Mouse (Mus musculus): ENCODE data around the gene Rassf5. TPM values are rescaled to one million over a fixed set of nuclear protein-coding genes. Genes with fewer than 3 reads are reported as not detected.

Gene Rassf5
- polyA plus RNA-seq, 1 experiment from 2014 or later, result 1.7 TPM

DNA sequence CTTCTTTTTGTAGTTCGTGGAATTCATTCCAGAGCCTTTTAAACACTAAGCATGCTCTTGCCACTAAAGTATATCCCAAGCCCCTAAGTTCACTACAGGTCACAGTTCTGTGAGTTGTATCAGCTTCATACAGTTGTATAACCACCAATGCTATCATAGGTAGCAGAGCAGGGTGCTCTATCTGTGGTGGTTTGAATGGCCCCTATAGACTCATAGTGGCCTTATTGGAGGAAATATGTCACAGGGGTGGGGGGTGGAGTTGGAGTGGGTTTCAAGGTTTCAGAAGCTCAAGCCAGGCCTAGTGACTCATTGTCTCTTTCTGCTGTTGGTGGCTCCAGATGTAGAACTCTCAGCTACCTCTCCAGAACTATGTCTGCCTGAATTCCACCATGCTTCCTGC is 102.6 kb downstream of the Rassf5 start:
- Histone ChIP-seq H3K9ac (no peak overlapping the region), H3K4me2 (no peak overlapping the region), H3K36me3 (no peaks in the 10 kb centered on the region), H3K9me3 (no peaks in the 10 kb centered on the region), H3K27me3 (no peaks in the 10 kb centered on the region), H3K4me3 (no peak overlapping the region), H3K4me1 (peaks cover 8% of the 10 kb centered on the region; the same call in 1 of the 2 replicates), H3K27ac (no peak overlapping the region)
- WGBS, result 70% methylated on average over 1 of the region's 1 CpGs
- no peak for ATAC-seq (ENCODE audit: insufficient number of reproducible peaks, insufficient read depth, low FRiP score, low TSS enrichment, low read depth)

DNA sequence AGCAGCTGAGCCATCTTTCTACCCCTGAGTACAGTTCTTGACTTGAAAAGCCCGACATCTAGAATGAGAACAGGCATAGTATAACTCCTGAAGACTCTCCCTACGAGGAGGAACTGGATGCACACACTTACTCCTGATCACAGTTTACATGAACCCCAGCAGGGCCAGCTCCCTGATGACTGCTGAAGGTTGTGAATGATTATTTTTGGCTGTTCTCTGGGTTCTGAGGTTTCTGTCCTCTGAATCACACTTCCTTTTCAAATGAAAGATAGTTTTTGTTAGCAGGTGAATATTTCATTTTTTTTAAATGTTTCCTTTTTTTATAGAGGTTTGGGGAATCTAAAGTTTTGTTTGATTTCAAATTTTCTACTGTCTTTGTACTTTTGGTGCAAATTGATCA is 103.6 kb downstream of the Rassf5 start:
- H3K4me2 ChIP-seq, result no peak overlapping the region
- H3K27ac ChIP-seq, result no peak overlapping the region
- no peak for ATAC-seq (ENCODE audit: insufficient number of reproducible peaks, insufficient read depth, low FRiP score, low TSS enrichment, low read depth)
- 60% methylated on average over 2 of the region's 2 CpGs for WGBS
- peaks cover 8% of the 10 kb centered on the region; the same call in 1 of the 2 replicates for H3K4me1 ChIP-seq
- H3K36me3 ChIP-seq, result no peaks in the 10 kb centered on the region
- H3K9ac ChIP-seq, result no peak overlapping the region
- H3K4me3 ChIP-seq, result no peak overlapping the region
- H3K27me3 ChIP-seq, result 0 out of 2 replicates have a peak, but pooled peaks cover 3% of the 10 kb centered on the region
- H3K9me3 ChIP-seq, result no peaks in the 10 kb centered on the region

DNA sequence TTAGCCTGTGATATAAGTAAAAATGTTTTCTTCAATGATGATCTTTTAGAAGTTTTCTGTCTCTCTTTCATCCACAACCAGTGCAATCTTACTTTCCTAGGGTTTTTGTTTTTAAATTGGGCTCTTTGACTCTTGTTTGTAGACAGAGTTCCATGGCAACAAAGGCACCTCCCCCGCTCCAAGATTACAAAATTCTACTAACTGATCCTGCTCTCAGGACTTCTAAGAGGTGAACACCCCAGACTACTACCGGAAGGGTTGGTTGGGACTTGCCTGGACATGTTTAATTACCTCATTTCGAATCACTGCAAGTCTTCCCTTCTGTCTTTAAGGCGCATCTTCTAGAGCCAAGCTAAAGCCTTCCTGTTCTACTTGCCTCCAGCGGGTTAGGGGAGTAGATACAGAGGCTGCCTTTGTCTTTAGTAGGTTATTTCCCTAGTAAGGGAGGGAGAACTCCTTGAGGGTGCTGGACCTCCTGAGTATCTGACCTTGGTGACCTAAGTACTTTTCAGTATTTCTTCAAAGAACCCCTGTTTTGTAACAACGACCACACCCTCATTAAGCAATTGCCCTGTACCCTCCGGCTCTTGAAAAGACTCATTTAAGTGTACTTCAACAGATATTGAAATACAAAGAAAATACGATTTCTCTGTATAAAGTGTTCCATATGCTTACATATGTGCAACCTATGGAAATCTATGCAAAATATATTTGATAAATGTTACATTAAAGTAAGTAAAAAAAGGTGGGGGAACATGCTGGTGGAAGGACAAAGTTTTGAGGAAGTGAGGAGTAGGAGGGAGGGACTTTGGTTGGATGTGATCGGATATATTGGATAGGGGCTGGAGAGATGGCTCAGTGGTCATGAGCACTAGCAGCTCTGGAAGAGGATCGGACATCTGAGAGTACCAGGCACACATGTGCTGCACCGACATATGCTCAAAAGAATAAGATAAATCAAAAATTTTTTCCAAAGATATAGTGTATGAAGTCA is 105.7 kb downstream of the Rassf5 start:
- Histone ChIP-seq H3K4me1 (peaks cover 8% of the 10 kb centered on the region), H3K27ac (peak overlapping the region; percentile 93; the same call in 1 of the 2 replicates), H3K4me3 (peak overlapping the region; percentile 85), H3K27me3 (0 out of 2 replicates have a peak, but pooled peaks cover 3% of the 10 kb centered on the region), H3K9me3 (no peaks in the 10 kb centered on the region), H3K4me2 (peak overlapping the region; percentile 88), H3K36me3 (no peaks in the 10 kb centered on the region), H3K9ac (no peak overlapping the region)
- ATAC-seq (ENCODE audit: insufficient number of reproducible peaks, insufficient read depth, low FRiP score, low TSS enrichment, low read depth), result no peak
- WGBS, result 42% methylated on average over 11 of the region's 11 CpGs

GRCm38 (mm10) chr1:131138191-131139016 is 106.7 kb downstream of the Rassf5 start, which contains the start of gene Dyrk3:
Gene Dyrk3, minus strand, starts transcription at chr1:131138340.
- Histone ChIP-seq H3K4me3 (peak within 1 kb of the TSS; percentile 85), H3K4me1 (peaks cover 8% of the 10 kb centered on the region), H3K9me3 (no peaks in the 10 kb centered on the region), H3K9ac (peak within 1 kb of the TSS; percentile 74), H3K27ac (peak within 1 kb of the TSS; percentile 93), H3K36me3 (no peaks in the 10 kb centered on the region), H3K27me3 (0 out of 2 replicates have a peak, but pooled peaks cover 3% of the 10 kb centered on the region), H3K4me2 (peak within 1 kb of the TSS; percentile 88)
- peak; percentile 92 for ATAC-seq (ENCODE audit: insufficient number of reproducible peaks, insufficient read depth, low FRiP score, low TSS enrichment, low read depth)
- 4% methylated on average over 49 of the region's 49 CpGs for WGBS

- Histone ChIP-seq H3K27me3 (0 out of 2 replicates have a peak, but pooled peaks cover 3% of the 10 kb centered on the region), H3K9ac (peak overlapping the region; percentile 74), H3K36me3 (no peaks in the 10 kb centered on the region), H3K9me3 (no peaks in the 10 kb centered on the region), H3K4me3 (peak overlapping the region; percentile 85), H3K4me1 (peaks cover 8% of the 10 kb centered on the region), H3K4me2 (peak overlapping the region; percentile 88), H3K27ac (peak overlapping the region; percentile 93; the same call in 1 of the 2 replicates)
- under 1% methylated on average over 36 of the region's 36 CpGs for WGBS
- ATAC-seq (ENCODE audit: insufficient number of reproducible peaks, insufficient read depth, low FRiP score, low TSS enrichment, low read depth), result peak; percentile 66; the same call in 1 of the 2 replicates
Observed at GRCm38 (mm10) chr1:131137717-131138118, 107.3 kb downstream of the Rassf5 start.

GRCm38 (mm10) chr1:131137111-131137510 is 107.9 kb downstream of the Rassf5 start:
- Histone ChIP-seq H3K9me3 (no peaks in the 10 kb centered on the region), H3K4me2 (peak overlapping the region; percentile 88), H3K4me3 (peak overlapping the region; percentile 85; the same call in 1 of the 2 replicates), H3K4me1 (peaks cover 8% of the 10 kb centered on the region), H3K9ac (no peak overlapping the region), H3K27ac (no peak overlapping the region), H3K27me3 (0 out of 2 replicates have a peak, but pooled peaks cover 3% of the 10 kb centered on the region), H3K36me3 (no peaks in the 10 kb centered on the region)
- ATAC-seq (ENCODE audit: insufficient number of reproducible peaks, insufficient read depth, low FRiP score, low TSS enrichment, low read depth), result no peak
- 9% methylated on average over 5 of the region's 5 CpGs for WGBS

- 73% methylated on average over 10 of the region's 10 CpGs for WGBS
- no peak overlapping the region for H3K4me2 ChIP-seq
Observed at GRCm38 (mm10) chr1:131135960-131136629, 109.0 kb downstream of the Rassf5 start.

GRCm38 (mm10) chr1:131134942-131135522 is 110.0 kb downstream of the Rassf5 start:
- no peak overlapping the region for H3K4me3 ChIP-seq
- WGBS, result 75% methylated on average over 8 of the region's 8 CpGs
- no peak for ATAC-seq (ENCODE audit: insufficient number of reproducible peaks, insufficient read depth, low FRiP score, low TSS enrichment, low read depth)

More at GRCm38 (mm10) chr1:131135960-131136629, 109.0 kb downstream of the Rassf5 start:
- H3K27me3 ChIP-seq, result 0 out of 2 replicates have a peak, but pooled peaks cover 3% of the 10 kb centered on the region
- H3K9ac ChIP-seq, result no peak overlapping the region
- no peak for ATAC-seq (ENCODE audit: insufficient number of reproducible peaks, insufficient read depth, low FRiP score, low TSS enrichment, low read depth)
- H3K9me3 ChIP-seq, result no peaks in the 10 kb centered on the region
- no peaks in the 10 kb centered on the region for H3K36me3 ChIP-seq
- H3K4me1 ChIP-seq, result peaks cover 8% of the 10 kb centered on the region
- H3K4me3 ChIP-seq, result no peak overlapping the region
- no peak overlapping the region for H3K27ac ChIP-seq

DNA sequence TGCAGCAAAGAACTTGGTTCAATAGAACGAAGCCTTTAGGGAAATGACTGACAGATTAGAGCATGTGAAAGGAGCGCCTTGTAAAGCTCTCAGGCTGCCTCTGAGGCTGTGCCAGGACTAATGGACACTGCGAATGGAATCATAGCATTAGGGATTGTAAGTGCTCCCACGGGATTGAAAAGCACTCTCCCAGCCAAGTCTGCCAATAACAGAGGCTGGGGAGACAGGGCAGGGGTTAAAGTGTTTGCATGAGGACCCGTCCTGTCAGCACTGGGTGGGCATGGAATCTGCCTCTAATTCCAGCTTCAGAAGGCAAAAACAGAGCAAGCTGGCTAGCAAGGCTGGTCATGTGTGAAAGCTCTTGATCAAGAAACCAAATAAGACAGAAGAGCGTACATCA is 110.8 kb downstream of the Rassf5 start:
- Histone ChIP-seq H3K27ac (no peak overlapping the region), H3K9me3 (no peaks in the 10 kb centered on the region), H3K4me1 (peaks cover 5% of the 10 kb centered on the region), H3K4me2 (no peak overlapping the region), H3K4me3 (no peak overlapping the region), H3K27me3 (0 out of 2 replicates have a peak, but pooled peaks cover 3% of the 10 kb centered on the region), H3K9ac (no peak overlapping the region), H3K36me3 (peaks cover 13% of the 10 kb centered on the region)
- WGBS, result 77% methylated on average over 6 of the region's 6 CpGs
- no peak for ATAC-seq (ENCODE audit: insufficient number of reproducible peaks, insufficient read depth, low FRiP score, low TSS enrichment, low read depth)

More at GRCm38 (mm10) chr1:131134942-131135522, 110.0 kb downstream of the Rassf5 start:
- H3K9ac ChIP-seq, result 0 out of 2 replicates have a peak overlapping the region, but pooled peaks have one; percentile 6
- no peaks in the 10 kb centered on the region for H3K9me3 ChIP-seq
- H3K4me1 ChIP-seq, result peaks cover 8% of the 10 kb centered on the region
- H3K27me3 ChIP-seq, result 0 out of 2 replicates have a peak, but pooled peaks cover 3% of the 10 kb centered on the region
- H3K27ac ChIP-seq, result no peak overlapping the region
- H3K36me3 ChIP-seq, result peaks cover 5% of the 10 kb centered on the region
- H3K4me2 ChIP-seq, result no peak overlapping the region

All from embryonic facial prominence, embryonic 13.5 days (tissue).